Mouse (Mus musculus): ENCODE data around the gene Calcrl.

- TF ChIP-seq POLR2AphosphoS2 (IDR thresholded peaks at IDR 0.05; ENCODE audit: insufficient read length, low read depth) (no peak), POLR2A (IDR thresholded peaks at IDR 0.05; ENCODE audit: insufficient read length, low read depth) (no peak), E2F4 (IDR thresholded peaks at IDR 0.05; ENCODE audit: insufficient read depth) (no peak), USF1 (IDR thresholded peaks at IDR 0.05; ENCODE audit: low read depth) (no peak)
Measured at GRCm38 (mm10) chr2:84454551-84455235, 29.5 kb upstream of the Calcrl start.

Data from myocyte (in vitro differentiated cells).